ENCODE assay signal across 8 mouse cellular contexts in genomic region chr6:48537105-48537954, GRCm38 (mm10). TPM values are rescaled to one million over a fixed set of nuclear protein-coding genes. Genes with fewer than 3 reads are reported as not detected.
A peak's percentile ranks its signal among the peaks of the same experiment; 100 is the strongest.
DNase-seq lines count a peak whose midpoint lies in the region; ATAC-seq and TF ChIP-seq lines count a peak whose summit lies in the region.

TSS of gene Atp6v0e2 (plus strand) at chr6:48537615.

- ATAC-seq in megakaryocyte, adult 5-6 weeks (ENCODE audit: poor library complexity, severe bottlenecking) = no peak
- no peak; the same call in 1 of the 2 replicates for ATAC-seq in heart, embryonic 11.5 days (replicated peaks; ENCODE audit: insufficient number of reproducible peaks, low FRiP score, low TSS enrichment)
- ATAC-seq in kidney, embryonic 14.5 days (ENCODE audit: low FRiP score, low TSS enrichment) = peak; percentile 80
- 0 out of 2 replicates have a peak, but pooled peaks have one; percentile 18 for ATAC-seq in limb, embryonic 11.5 days (ENCODE audit: insufficient number of reproducible peaks, low FRiP score, low TSS enrichment, low read depth)
- ATAC-seq in midbrain, embryonic 15.5 days (replicated peaks) = peak; percentile 97
- peak; percentile 80 for ATAC-seq in stomach, postnatal 0 days (ENCODE audit: low FRiP score, low TSS enrichment)

- no peak for TF ChIP-seq EP300 in stomach, postnatal 0 days (optimal IDR thresholded peaks at IDR 0.05)

- peak; percentile 24; the same call in 1 of the 2 replicates for TF ChIP-seq POLR2A in embryonic fibroblast, embryonic 13.5 days (IDR thresholded peaks at IDR 0.05; ENCODE audit: low read depth, low read length)

- peaks cover 39% of the 10 kb centered on the region for H3K4me1 ChIP-seq in megakaryocyte, embryonic 14.5 days
- peaks cover 15% of the 10 kb centered on the region for H3K4me1 ChIP-seq in embryonic fibroblast, embryonic 13.5 days (ENCODE audit: control insufficient read depth, insufficient read depth, low read length)
- H3K4me1 ChIP-seq in heart, embryonic 11.5 days (ENCODE audit: control insufficient read depth, insufficient read depth, low read length) = no peaks in the 10 kb centered on the region
- H3K4me1 ChIP-seq in kidney, embryonic 14.5 days (ENCODE audit: control insufficient read depth, insufficient read depth, low read length) = peaks cover 11% of the 10 kb centered on the region
- H3K4me1 ChIP-seq in limb, embryonic 11.5 days (ENCODE audit: control insufficient read depth, insufficient read depth, low read length) = peaks cover 22% of the 10 kb centered on the region
- peaks cover 29% of the 10 kb centered on the region for H3K4me1 ChIP-seq in midbrain, embryonic 15.5 days
- peaks cover 4% of the 10 kb centered on the region; the same call in 1 of the 2 replicates for H3K4me1 ChIP-seq in stomach, postnatal 0 days (replicated peaks; ENCODE audit: control insufficient read depth, insufficient read depth)

- peak within 1 kb of the TSS; percentile 89 for H3K4me3 ChIP-seq in megakaryocyte, embryonic 14.5 days (replicated peaks)
- H3K4me3 ChIP-seq in embryonic fibroblast, embryonic 13.5 days (ENCODE audit: insufficient read depth, low read length) = peak within 1 kb of the TSS; percentile 37
- peak within 1 kb of the TSS; percentile 44 for H3K4me3 ChIP-seq in heart, embryonic 11.5 days (ENCODE audit: low read depth, low read length)
- peak within 1 kb of the TSS; percentile 31 for H3K4me3 ChIP-seq in kidney, embryonic 14.5 days (ENCODE audit: low read length)
- H3K4me3 ChIP-seq in limb, embryonic 11.5 days (ENCODE audit: low read depth, low read length) = peak within 1 kb of the TSS; percentile 21
- H3K4me3 ChIP-seq in midbrain, embryonic 15.5 days = peak within 1 kb of the TSS; percentile 71
- H3K4me3 ChIP-seq in stomach, postnatal 0 days (ENCODE audit: low read depth, low read length) = peak within 1 kb of the TSS; percentile 37

- H3K27me3 ChIP-seq in megakaryocyte, embryonic 14.5 days (replicated peaks) = peaks cover 61% of the 10 kb centered on the region
- no peaks in the 10 kb centered on the region for H3K27me3 ChIP-seq in heart, embryonic 11.5 days (ENCODE audit: control insufficient read depth, insufficient read depth, low read length)
- H3K27me3 ChIP-seq in kidney, embryonic 14.5 days (ENCODE audit: control insufficient read depth, insufficient read depth, low read length) = no peaks in the 10 kb centered on the region
- H3K27me3 ChIP-seq in limb, embryonic 11.5 days (ENCODE audit: control insufficient read depth, insufficient read depth, low read length) = no peaks in the 10 kb centered on the region
- H3K27me3 ChIP-seq in midbrain, embryonic 15.5 days (replicated peaks) = no peaks in the 10 kb centered on the region
- no peaks in the 10 kb centered on the region for H3K27me3 ChIP-seq in stomach, postnatal 0 days (ENCODE audit: control insufficient read depth, insufficient read depth, low read length)

- H3K36me3 ChIP-seq in megakaryocyte, embryonic 14.5 days (replicated peaks; ENCODE audit: low read length) = peaks cover 6% of the 10 kb centered on the region
- no peaks in the 10 kb centered on the region for H3K36me3 ChIP-seq in heart, embryonic 11.5 days (ENCODE audit: control insufficient read depth, insufficient read depth, low read length)
- H3K36me3 ChIP-seq in kidney, embryonic 14.5 days (ENCODE audit: control insufficient read depth, insufficient read depth, low read length) = 0 out of 2 replicates have a peak, but pooled peaks cover 4% of the 10 kb centered on the region
- no peaks in the 10 kb centered on the region; the same call in 1 of the 2 replicates for H3K36me3 ChIP-seq in limb, embryonic 11.5 days (ENCODE audit: control insufficient read depth, insufficient read depth, low read length)
- peaks cover 12% of the 10 kb centered on the region for H3K36me3 ChIP-seq in midbrain, embryonic 15.5 days (replicated peaks)
- H3K36me3 ChIP-seq in stomach, postnatal 0 days (ENCODE audit: control insufficient read depth, insufficient read depth, low read length) = 0 out of 2 replicates have a peak, but pooled peaks cover 2% of the 10 kb centered on the region

- TF ChIP-seq CTCF in embryonic fibroblast, embryonic 13.5 days (IDR thresholded peaks at IDR 0.05; ENCODE audit: borderline replicate concordance, insufficient read depth, low read length) = no peak
- TF ChIP-seq CTCF in stomach, postnatal 0 days (IDR thresholded peaks at IDR 0.05; ENCODE audit: low read depth) = no peak

- H3K9ac ChIP-seq in heart, embryonic 11.5 days (ENCODE audit: low read depth, low read length) = peak within 1 kb of the TSS; percentile 61
- peak within 1 kb of the TSS; percentile 46 for H3K9ac ChIP-seq in kidney, embryonic 14.5 days (ENCODE audit: low read depth, low read length)
- H3K9ac ChIP-seq in limb, embryonic 11.5 days (ENCODE audit: low read length) = peak within 1 kb of the TSS; percentile 18; the same call in 1 of the 2 replicates
- H3K9ac ChIP-seq in midbrain, embryonic 15.5 days = peak within 1 kb of the TSS; percentile 83
- H3K9ac ChIP-seq in stomach, postnatal 0 days (ENCODE audit: low read length) = peak within 1 kb of the TSS; percentile 59

- DNase-seq in limb, embryonic 11.5 days (ENCODE audit: low spot score) = peak; percentile 81
- DNase-seq in stomach, postnatal 0 days (ENCODE audit: low spot score) = peak; percentile 79

- no peaks in the 10 kb centered on the region for H3K9me3 ChIP-seq in megakaryocyte, embryonic 14.5 days
- no peaks in the 10 kb centered on the region for H3K9me3 ChIP-seq in heart, embryonic 11.5 days (replicated peaks; ENCODE audit: control insufficient read depth, low read length)
- no peaks in the 10 kb centered on the region for H3K9me3 ChIP-seq in kidney, embryonic 14.5 days (ENCODE audit: control insufficient read depth, low read length)
- H3K9me3 ChIP-seq in limb, embryonic 11.5 days (ENCODE audit: control insufficient read depth, low read length) = no peaks in the 10 kb centered on the region
- no peaks in the 10 kb centered on the region for H3K9me3 ChIP-seq in midbrain, embryonic 15.5 days
- H3K9me3 ChIP-seq in stomach, postnatal 0 days (ENCODE audit: control insufficient read depth, low read length) = no peaks in the 10 kb centered on the region

- no peak within 1 kb of the TSS for H3K27ac ChIP-seq in embryonic fibroblast, embryonic 13.5 days (ENCODE audit: insufficient read depth, low read length)
- H3K27ac ChIP-seq in heart, embryonic 11.5 days (ENCODE audit: low read depth, low read length) = no peak within 1 kb of the TSS
- H3K27ac ChIP-seq in kidney, embryonic 14.5 days (ENCODE audit: low read depth, low read length) = no peak within 1 kb of the TSS
- H3K27ac ChIP-seq in limb, embryonic 11.5 days (replicated peaks; ENCODE audit: low read depth, low read length) = no peak within 1 kb of the TSS
- H3K27ac ChIP-seq in midbrain, embryonic 15.5 days = peak within 1 kb of the TSS; percentile 79
- 0 out of 2 replicates have a peak within 1 kb of the TSS, but pooled peaks have one; percentile 45 for H3K27ac ChIP-seq in stomach, postnatal 0 days (replicated peaks)

- WGBS in heart, embryonic 11.5 days (ENCODE audit: insufficient replicate concordance) = 8% methylated on average over 38 of the region's 38 CpGs
- WGBS in kidney, embryonic 14.5 days = 4% methylated on average over 38 of the region's 38 CpGs
- WGBS in limb, embryonic 11.5 days = 5% methylated on average over 38 of the region's 38 CpGs
- 3% methylated on average over 38 of the region's 38 CpGs for WGBS in midbrain, embryonic 15.5 days
- 8% methylated on average over 38 of the region's 38 CpGs for WGBS in stomach, postnatal 0 days

- H3K4me2 ChIP-seq in heart, embryonic 11.5 days = peak within 1 kb of the TSS; percentile 73
- peak within 1 kb of the TSS; percentile 51 for H3K4me2 ChIP-seq in kidney, embryonic 14.5 days (replicated peaks; ENCODE audit: low read depth, low read length)
- H3K4me2 ChIP-seq in limb, embryonic 11.5 days (ENCODE audit: low read depth, severe bottlenecking) = peak within 1 kb of the TSS; percentile 49
- H3K4me2 ChIP-seq in midbrain, embryonic 15.5 days = peak within 1 kb of the TSS; percentile 92
- H3K4me2 ChIP-seq in stomach, postnatal 0 days (replicated peaks; ENCODE audit: low read depth) = peak within 1 kb of the TSS; percentile 73

RNA-seq across cellular contexts. Expression of gene Atp6v0e2, which starts in this region (rescaled TPM):
- polyA plus RNA-seq in megakaryocyte, embryonic 14.5 days (2012; ENCODE audit: insufficient read depth, low replicate concordance) = 2.1 TPM in 1 of 2 replicates, not detected in the other
- total RNA-seq in megakaryocyte, adult 5-6 weeks (2015) = not detected in 2 replicates
- total RNA-seq in megakaryocyte, adult 5-6 weeks (2017) = 0.48 TPM in 1 of 2 replicates, not detected in the other
- polyA plus RNA-seq in embryonic fibroblast, embryonic 13.5 days (2011; ENCODE audit: insufficient read length, low read depth, missing spikeins) = 13.9 and 18.2 TPM in 2 replicates
- 19.8 and 24.1 TPM in 2 replicates for polyA plus RNA-seq in heart, embryonic 11.5 days (2014; fragmentation: Nextera tagmentation; extraction: Ambion mirVana)
- 19.9 and 20.3 TPM in 2 replicates for polyA plus RNA-seq in kidney, embryonic 14.5 days (2014; fragmentation: Nextera tagmentation; extraction: Ambion mirVana)
- polyA plus RNA-seq in limb, embryonic 11.5 days (2014; fragmentation: Nextera tagmentation; extraction: Ambion mirVana) = 4.0 and 4.1 TPM in 2 replicates
- 292 and 304 TPM in 2 replicates for polyA plus RNA-seq in midbrain, embryonic 15.5 days (2015; fragmentation: Nextera tagmentation; extraction: Ambion mirVana)
- 22.1 and 23.0 TPM in 2 replicates for polyA plus RNA-seq in stomach, postnatal 0 days (2015; fragmentation: Nextera tagmentation; extraction: Ambion mirVana)

Comparison
In these comparisons a context has a peak if more than half of its experiments do, and no peak if none do; other contexts are left out.
1. RNA of gene Atp6v0e2 (polyA plus RNA-seq): 292 to 304 TPM in midbrain, embryonic 15.5 days; 22.1 to 23.0 TPM in stomach, postnatal 0 days, 19.9 to 20.3 TPM in kidney, embryonic 14.5 days, 19.8 to 24.1 TPM in heart, embryonic 11.5 days, 13.9 to 18.2 TPM in embryonic fibroblast, embryonic 13.5 days, 4.0 to 4.1 TPM in limb, embryonic 11.5 days and 2.1 TPM in megakaryocyte, embryonic 14.5 days; every median in the first group is over 10 times any median in the second.
2. H3K4me3 ChIP-seq: peak in every context shown above with its lines; median percentile 89 in megakaryocyte, embryonic 14.5 days; 71 in midbrain, embryonic 15.5 days; 44 in heart, embryonic 11.5 days; 37 in embryonic fibroblast, embryonic 13.5 days; 37 in stomach, postnatal 0 days; 31 in kidney, embryonic 14.5 days; 21 in limb, embryonic 11.5 days.
3. ATAC-seq: peak in kidney, embryonic 14.5 days (single experiment), limb, embryonic 11.5 days (single experiment), midbrain, embryonic 15.5 days (single experiment) and stomach, postnatal 0 days (single experiment); none in megakaryocyte, adult 5-6 weeks (single experiment) and heart, embryonic 11.5 days (single experiment).
4. H3K27ac ChIP-seq: peak in midbrain, embryonic 15.5 days (single experiment) and stomach, postnatal 0 days (single experiment); none in embryonic fibroblast, embryonic 13.5 days (single experiment), heart, embryonic 11.5 days (single experiment), kidney, embryonic 14.5 days (single experiment) and limb, embryonic 11.5 days (single experiment).
5. H3K9ac ChIP-seq: peak in every context shown above with its lines; median percentile 83 in midbrain, embryonic 15.5 days; 61 in heart, embryonic 11.5 days; 59 in stomach, postnatal 0 days; 46 in kidney, embryonic 14.5 days; 18 in limb, embryonic 11.5 days.
6. Peak in every context shown above with its lines, with median percentiles within 50 percentile points of each other: H3K4me2 ChIP-seq.